Mouse (Mus musculus): Measurements from ENCODE around the gene Psg18.
"Not testable (repeated sequence)": the region's sequence is repeated elsewhere in the genome, so short reads cannot be mapped to it uniquely, and the experiment has no call there.

Psg18 gene

GRCm38 (mm10) chr7:18354909-18355308 is at the start of gene Psg18:
Gene Psg18 (minus strand): TSS chr7:18355009.
- DNase-seq: not testable (repeated sequence)

GRCm38 (mm10) chr7:18403407-18403806 is 48.6 kb upstream of the Psg18 start:
- DNase-seq: peak; percentile 38

- DNase-seq: peak; percentile 61
These were observed 47.9 kb upstream of the Psg18 start for GRCm38 (mm10) chr7:18402527-18403237.

GRCm38 (mm10) chr7:18391483-18391882 is 36.7 kb upstream of the Psg18 start:
- DNase-seq: not testable (repeated sequence)

- peak; percentile 19 for DNase-seq
These were observed 23.5 kb upstream of the Psg18 start for GRCm38 (mm10) chr7:18378295-18378694.

GRCm38 (mm10) chr7:18335411-18335810 is 19.4 kb downstream of the Psg18 start:
- DNase-seq: not testable (repeated sequence)
